Mouse (Mus musculus) testis, adult 2 months (tissue): Measurements from ENCODE around the gene Agpat2. TPM values are rescaled to one million over a fixed set of nuclear protein-coding genes. Genes with fewer than 3 reads are reported as not detected.

Source experiments
- H3K27ac ChIP-seq: fragments of 200-500 bp; 2 replicates; pipeline ENCODE4 v1.5.1; 2012; ENCODE audit warnings: low read depth, low read length; ENCODE audit not compliant: control insufficient read depth, insufficient read depth
- H3K27me3 ChIP-seq: fragments of 200-500 bp; 2 replicates; pipeline ENCODE4 v1.6.1; 2012; ENCODE audit warnings: mild to moderate bottlenecking, low read length, moderate library complexity; ENCODE audit not compliant: control insufficient read depth, insufficient read depth
- H3K36me3 ChIP-seq: fragments of 200-500 bp; 2 replicates; pipeline ENCODE4 v1.6.1; 2012; ENCODE audit warnings: mild to moderate bottlenecking, low read length; ENCODE audit not compliant: control insufficient read depth, insufficient read depth
- H3K4me1 ChIP-seq: fragments of 200-500 bp; 2 replicates; pipeline ENCODE4 v1.6.1; 2012; ENCODE audit warnings: low read length; ENCODE audit not compliant: control insufficient read depth, insufficient read depth
- H3K4me3 ChIP-seq: fragments of 200-500 bp; 2 replicates; pipeline ENCODE4 v1.5.1; 2012; ENCODE audit warnings: low read depth, mild to moderate bottlenecking, low read length, moderate library complexity, mixed read lengths; ENCODE audit not compliant: control insufficient read depth
- CTCF ChIP-seq: fragments of 200-500 bp; IDR thresholded peaks from 2 replicates; pipeline ENCODE4 v1.5.1; 2012; ENCODE audit warnings: low read depth, mild to moderate bottlenecking, inconsistent platforms, low read length, moderate library complexity; ENCODE audit not compliant: control insufficient read depth, insufficient read depth, insufficient replicate concordance
- POLR2A ChIP-seq: fragments of 200-500 bp; IDR thresholded peaks from 2 replicates; pipeline ENCODE4 v1.6.1; 2012; ENCODE audit warnings: low read depth, mild to moderate bottlenecking, inconsistent platforms, low read length, moderate library complexity; ENCODE audit not compliant: control insufficient read depth
- polyA plus RNA-seq: library from polyadenylated mRNA; depleted of rRNA; stranded (reverse); fragments of >200 nt; gene quantifications from 2 replicates; pipeline ENCODE4 v1.2.3, GENCODE M21; 2012

The Agpat2 gene
- polyA plus RNA-seq, 1 experiment = 223 TPM

DNA sequence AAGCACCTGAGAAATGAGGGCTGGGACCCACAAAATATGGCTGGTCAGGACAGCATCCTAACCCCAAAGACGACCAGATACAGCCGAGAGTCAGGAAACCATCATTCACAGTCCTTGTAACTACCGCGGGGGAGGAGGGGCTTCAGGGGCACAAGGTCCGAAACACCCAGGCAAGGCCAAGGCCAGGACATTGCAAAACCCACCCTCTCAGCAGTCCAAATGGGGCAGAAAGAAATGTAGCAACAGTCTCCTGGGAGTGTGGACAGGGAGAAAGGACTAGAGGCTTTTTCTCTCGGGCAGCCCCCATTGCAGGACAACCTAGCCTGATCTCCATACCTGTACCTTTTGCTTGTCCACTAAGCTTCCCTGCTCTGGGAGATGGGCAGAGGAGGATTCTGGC lies 1.1 kb downstream of the Agpat2 start:
- H3K4me1 ChIP-seq = peaks cover 3% of the 10 kb centered on the region; the same call in 1 of the 2 replicates
- no peaks in the 10 kb centered on the region for H3K36me3 ChIP-seq
- no peak for TF ChIP-seq CTCF
- TF ChIP-seq POLR2A = no peak
- peaks cover 2% of the 10 kb centered on the region; the same call in 1 of the 2 replicates for H3K27me3 ChIP-seq
- peak overlapping the region; percentile 70 for H3K4me3 ChIP-seq
- H3K27ac ChIP-seq = no peak overlapping the region

DNA sequence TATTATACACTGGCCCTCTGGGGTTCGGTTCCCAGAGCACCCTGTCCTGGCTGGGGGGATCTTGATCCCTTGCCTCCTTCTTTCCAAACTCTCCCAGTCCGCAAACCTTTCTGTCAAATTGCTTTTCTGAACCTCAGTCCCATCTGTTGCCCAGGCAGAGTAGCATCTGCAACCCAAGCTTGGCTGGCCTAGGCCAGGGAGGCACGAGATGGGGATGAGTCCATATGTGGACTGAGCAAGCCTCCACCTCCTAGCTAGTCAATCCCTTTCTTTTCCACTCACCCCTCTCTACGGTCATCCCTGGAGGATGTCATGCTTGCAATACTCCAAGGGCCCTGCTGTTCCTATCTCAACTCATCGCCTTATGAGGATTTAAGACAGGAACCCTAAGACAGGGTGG lies 1.6 kb downstream of the Agpat2 start:
- peaks cover 2% of the 10 kb centered on the region; the same call in 1 of the 2 replicates for H3K27me3 ChIP-seq
- no peak for TF ChIP-seq CTCF
- no peak for TF ChIP-seq POLR2A
- H3K4me1 ChIP-seq = peaks cover 3% of the 10 kb centered on the region; the same call in 1 of the 2 replicates

DNA sequence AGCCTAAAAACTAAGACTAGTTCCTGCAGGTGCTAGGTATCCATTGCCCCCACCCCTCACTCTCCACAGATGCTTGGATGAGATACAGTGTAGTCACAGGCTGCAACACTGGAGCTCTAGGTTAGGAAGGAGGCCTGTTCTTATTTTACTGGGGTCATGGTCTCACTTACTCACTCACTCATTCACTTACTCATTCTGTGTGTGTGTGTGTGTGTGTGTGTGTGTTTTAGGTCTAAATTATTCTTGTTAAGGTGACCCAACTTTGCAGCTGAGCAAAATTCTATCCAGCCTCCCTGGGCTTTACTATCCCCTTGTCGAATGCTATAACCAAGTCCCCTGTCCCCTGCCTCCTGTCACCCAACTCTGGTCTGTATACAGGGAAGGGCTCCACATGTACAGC lies 2.6 kb downstream of the Agpat2 start:
- no peak overlapping the region for H3K27ac ChIP-seq
- H3K4me1 ChIP-seq = peaks cover 3% of the 10 kb centered on the region; the same call in 1 of the 2 replicates
- no peak overlapping the region for H3K4me3 ChIP-seq
- TF ChIP-seq POLR2A (no peak), CTCF (no peak)
- H3K36me3 ChIP-seq = no peaks in the 10 kb centered on the region
- peaks cover 2% of the 10 kb centered on the region; the same call in 1 of the 2 replicates for H3K27me3 ChIP-seq

More for the DNA sequence above, 1.6 kb downstream of the Agpat2 start:
- Histone ChIP-seq H3K4me3 (peak overlapping the region; percentile 70; the same call in 1 of the 2 replicates), H3K36me3 (no peaks in the 10 kb centered on the region), H3K27ac (no peak overlapping the region)

DNA sequence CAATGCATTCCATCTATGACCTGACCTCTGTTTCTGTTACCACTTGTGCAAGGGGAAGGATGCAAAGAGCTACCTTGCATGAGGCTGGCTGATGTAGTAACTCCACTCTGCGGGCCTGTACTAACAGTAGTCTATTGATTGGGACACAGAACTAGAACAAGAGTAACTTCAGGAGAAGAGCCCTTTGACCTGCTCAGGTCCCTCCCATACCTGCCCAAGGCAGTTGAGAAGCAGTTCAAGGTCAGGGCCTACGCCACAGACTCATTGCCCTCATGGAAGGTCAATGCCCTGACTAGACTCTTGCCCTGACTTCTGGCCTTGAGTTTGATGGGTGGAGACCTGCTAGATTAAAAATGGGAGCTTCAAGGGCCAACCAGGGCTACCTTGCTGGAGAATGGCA lies 3.6 kb downstream of the Agpat2 start:
- Histone ChIP-seq H3K4me3 (no peak overlapping the region), H3K36me3 (no peaks in the 10 kb centered on the region), H3K27me3 (peaks cover 2% of the 10 kb centered on the region; the same call in 1 of the 2 replicates), H3K27ac (no peak overlapping the region), H3K4me1 (peaks cover 3% of the 10 kb centered on the region; the same call in 1 of the 2 replicates)
- no peak for TF ChIP-seq POLR2A
- TF ChIP-seq CTCF = no peak

DNA sequence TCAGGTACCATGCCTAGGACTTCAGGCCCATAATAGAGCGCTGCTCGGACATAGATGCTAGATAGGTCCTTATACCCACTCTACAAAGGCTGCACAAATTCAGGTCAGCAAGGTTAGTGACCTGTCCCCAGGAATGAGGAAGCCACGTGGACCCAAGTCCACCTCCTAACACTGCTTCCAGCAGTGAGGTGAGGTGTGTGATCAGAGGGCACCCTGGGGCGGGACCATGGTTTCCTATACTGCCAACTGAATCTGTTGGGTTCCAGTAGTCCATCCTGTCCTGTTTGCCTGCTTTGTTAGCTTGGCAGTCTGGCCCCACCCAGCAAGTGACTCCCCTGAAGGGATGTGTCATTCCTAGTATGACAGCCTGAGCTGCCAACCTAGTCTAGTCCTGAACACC lies 4.3 kb downstream of the Agpat2 start:
- no peaks in the 10 kb centered on the region for H3K36me3 ChIP-seq
- peaks cover 2% of the 10 kb centered on the region; the same call in 1 of the 2 replicates for H3K27me3 ChIP-seq
- H3K4me3 ChIP-seq = no peak overlapping the region
- no peak overlapping the region for H3K27ac ChIP-seq
- TF ChIP-seq CTCF (no peak), POLR2A (no peak)
- peaks cover 3% of the 10 kb centered on the region; the same call in 1 of the 2 replicates for H3K4me1 ChIP-seq

DNA sequence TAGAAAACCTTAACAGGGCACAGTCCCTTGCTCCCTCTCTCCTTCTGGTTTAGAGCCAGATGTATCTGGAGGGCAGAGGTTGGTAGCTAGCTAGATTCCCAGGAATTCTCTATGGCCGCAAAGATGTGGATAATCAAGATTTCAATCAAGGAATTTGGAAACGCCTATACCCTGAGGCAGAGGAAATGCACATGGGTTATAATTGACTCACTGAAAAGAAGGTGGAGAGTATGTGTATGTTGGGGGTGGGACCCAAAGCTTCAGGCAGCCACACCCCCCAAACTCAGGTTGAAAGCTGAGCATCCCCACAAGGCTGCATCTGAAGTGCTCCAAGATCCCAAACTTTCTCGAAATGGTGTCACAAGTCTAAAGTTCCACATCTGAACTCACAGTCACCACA lies 5.8 kb downstream of the Agpat2 start:
- no peak overlapping the region for H3K27ac ChIP-seq
- no peak overlapping the region for H3K4me3 ChIP-seq
- no peaks in the 10 kb centered on the region for H3K27me3 ChIP-seq
- TF ChIP-seq CTCF (no peak), POLR2A (no peak)
- no peaks in the 10 kb centered on the region for H3K36me3 ChIP-seq
- no peaks in the 10 kb centered on the region; the same call in 1 of the 2 replicates for H3K4me1 ChIP-seq

DNA sequence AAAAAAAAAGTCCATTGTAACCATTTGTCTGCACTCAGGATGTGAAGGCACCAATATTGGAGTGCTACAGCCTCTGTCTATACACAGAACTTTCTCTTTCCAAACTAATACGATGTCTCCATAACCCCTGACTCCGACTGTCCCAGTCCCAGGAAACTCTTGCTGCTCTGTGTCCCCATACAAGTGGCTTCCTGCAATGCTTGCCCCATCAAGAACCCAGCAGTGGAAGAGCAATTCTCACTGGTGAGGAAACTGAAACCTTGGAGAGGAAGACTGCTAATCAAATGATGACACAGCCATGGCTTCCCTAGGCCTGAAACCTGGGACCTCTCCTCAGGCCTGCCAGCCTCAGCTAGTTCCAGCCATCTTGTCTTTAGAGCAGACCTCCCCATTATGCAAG lies 6.4 kb downstream of the Agpat2 start:
- no peak for TF ChIP-seq POLR2A
- TF ChIP-seq CTCF = no peak
- Histone ChIP-seq H3K27me3 (no peaks in the 10 kb centered on the region), H3K27ac (no peak overlapping the region), H3K4me3 (no peak overlapping the region), H3K36me3 (no peaks in the 10 kb centered on the region), H3K4me1 (no peaks in the 10 kb centered on the region; the same call in 1 of the 2 replicates)
